Mouse (Mus musculus): ENCODE results near the gene Cadm4. TPM values are rescaled to one million over a fixed set of nuclear protein-coding genes. Genes with fewer than 3 reads are reported as not detected.

The Cadm4 gene
- polyA plus RNA-seq (2015; fragmentation: Nextera tagmentation; extraction: Ambion mirVana): 0.71 and 0.83 TPM in 2 replicates

DNA sequence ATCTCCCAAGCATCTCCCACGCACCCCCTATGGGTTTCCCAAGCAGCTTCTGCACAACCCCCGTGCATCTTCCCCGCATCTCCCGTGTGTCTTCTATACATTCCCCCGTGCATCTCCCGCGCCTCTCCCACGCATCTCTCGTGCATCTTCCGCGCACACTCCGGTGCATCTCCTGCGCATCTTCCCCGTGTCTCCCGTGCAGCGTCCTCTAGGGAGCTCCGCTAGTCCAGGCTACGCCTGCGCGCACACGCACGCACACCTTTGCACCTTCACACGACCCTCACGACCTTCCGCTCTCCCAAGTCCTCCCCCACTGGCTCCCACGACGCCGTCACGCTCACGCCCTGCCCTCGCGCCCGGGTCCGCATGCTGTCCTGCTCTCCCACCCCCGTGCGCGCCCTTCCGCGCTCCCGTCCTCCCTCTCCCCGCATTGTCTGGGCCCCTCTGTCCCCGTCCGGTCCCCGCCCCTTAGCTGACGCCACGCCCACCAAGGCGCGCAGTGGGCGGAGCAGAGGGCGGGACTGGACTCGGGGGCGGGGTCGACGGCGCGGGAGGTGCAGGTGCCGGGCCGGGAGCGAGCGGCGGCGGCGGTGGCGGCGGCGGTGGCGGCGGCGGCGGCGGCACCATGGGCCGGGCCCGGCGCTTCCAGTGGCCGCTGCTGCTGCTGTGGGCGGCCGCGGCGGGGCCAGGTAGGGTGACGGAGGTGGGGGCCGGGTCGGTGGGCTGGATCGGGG is at the start of gene Cadm4:
Cadm4 (plus strand) TSS at position 550 of the 734 bp plus-strand sequence.
- DNase-seq (ENCODE audit: low spot score): peak; percentile 91

DNA sequence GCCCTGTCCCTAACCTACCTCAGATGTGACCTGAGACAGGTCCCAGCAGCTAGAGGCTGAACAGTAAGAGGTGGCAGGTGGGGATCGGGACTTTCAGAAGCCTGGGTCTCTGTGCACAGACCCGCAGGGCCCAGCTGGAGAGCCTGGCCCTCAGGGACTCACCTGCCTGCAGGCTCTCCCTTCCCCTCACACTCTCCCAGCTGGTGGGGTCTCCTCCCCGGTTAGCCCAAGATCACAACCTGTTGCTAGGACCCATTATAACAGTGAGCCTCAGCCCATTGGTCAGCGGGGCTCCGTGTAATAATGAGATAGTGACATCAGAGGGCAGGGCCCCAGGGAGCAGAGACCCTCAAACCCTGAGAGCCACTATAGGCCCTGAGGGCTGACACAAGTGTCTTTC is 46.5 kb upstream of the Cadm4 start:
- no peak for DNase-seq (ENCODE audit: low spot score)

DNA sequence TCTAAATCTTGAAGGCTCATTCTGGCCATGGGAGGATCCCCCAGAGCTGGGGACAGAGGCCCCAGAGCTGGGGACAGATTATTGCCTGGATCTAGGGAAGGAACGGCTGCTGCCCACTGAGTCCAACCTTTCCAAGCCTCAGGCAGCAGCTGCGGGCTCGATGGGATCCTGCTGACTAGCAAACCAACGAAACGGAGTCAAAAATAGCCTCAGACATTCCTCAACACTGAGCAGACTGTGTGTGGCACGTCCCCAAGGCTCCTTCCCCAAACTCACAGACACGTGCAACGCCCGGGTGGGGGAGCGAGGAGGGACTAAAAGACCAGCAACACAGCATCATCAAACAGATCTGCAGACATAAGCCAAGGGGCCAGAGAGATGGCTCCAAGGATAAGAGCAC is 43.8 kb upstream of the Cadm4 start:
- DNase-seq (ENCODE audit: low spot score): no peak

GRCm38 (mm10) chr7:24439191-24439590 is 42.6 kb upstream of the Cadm4 start:
- no peak for DNase-seq (ENCODE audit: low spot score)

- DNase-seq (ENCODE audit: low spot score): no peak
These were observed 41.9 kb upstream of the Cadm4 start for GRCm38 (mm10) chr7:24439891-24440290.

- peak; percentile 87 for DNase-seq (ENCODE audit: low spot score)
These were observed 40.0 kb upstream of the Cadm4 start for GRCm38 (mm10) chr7:24441785-24442184.

GRCm38 (mm10) chr7:24442313-24442712 is 39.5 kb upstream of the Cadm4 start:
- DNase-seq (ENCODE audit: low spot score): no peak

DNA sequence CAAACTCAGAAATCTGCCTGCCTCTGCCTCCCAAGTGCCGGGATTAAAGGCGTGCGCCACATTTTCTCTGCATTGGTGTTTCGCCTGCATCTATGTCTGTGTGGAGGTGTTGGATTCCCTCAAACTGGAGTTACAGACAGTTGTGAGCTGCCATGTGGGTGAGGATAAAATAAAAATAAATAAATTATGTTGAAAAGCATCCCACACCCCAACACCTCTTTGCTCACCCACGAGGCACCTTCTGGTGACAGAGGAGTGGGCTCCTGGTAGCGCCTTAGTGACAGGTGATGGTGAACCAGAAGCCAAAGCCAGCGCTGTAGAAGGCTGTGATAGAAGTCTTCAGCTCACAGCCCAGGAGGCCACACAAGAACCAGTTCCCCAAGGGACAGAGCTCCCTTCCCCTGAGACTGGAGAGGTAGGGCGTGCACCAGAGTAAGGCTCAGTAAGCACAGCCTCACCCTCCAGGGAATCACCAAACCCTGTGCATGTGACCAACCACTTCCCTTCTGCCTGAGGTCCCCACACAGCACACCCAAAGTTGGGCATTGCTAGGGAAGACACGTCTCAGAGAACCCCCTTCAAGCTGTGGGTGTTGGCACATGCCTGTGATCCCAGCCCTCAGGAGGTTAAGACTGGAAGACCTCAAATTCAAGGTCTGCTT is 36.4 kb upstream of the Cadm4 start:
- no peak for DNase-seq (ENCODE audit: low spot score)

DNA sequence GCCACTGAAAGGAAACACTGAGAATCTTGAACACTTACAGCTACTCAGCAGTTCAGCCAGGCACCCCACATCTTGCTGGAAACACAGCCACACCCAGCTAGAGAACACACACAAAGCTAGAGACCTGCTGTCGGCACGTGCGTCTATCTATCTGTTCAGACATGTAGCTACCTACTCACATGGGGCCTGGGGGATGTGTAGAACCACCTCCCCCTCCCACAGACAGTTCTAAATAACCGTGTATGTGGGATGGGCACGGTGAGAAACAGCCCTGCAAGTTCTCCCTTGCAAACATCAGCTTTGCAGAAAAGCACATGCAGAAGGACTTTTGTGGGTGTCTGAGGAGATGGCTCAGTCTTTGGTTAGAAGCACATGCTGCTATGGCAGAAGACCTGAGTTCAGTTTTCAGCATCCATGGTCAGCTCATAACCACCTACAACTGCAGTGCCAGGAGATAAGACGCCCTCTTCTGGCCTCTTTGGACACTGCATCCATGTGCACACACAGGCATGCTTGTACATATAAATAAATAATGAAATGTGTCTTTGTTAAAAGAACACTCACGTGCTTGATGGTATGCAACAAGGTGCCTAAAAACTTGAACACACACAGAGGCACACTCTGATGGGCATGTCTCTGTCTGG is 35.0 kb upstream of the Cadm4 start:
- DNase-seq (ENCODE audit: low spot score): no peak

DNA sequence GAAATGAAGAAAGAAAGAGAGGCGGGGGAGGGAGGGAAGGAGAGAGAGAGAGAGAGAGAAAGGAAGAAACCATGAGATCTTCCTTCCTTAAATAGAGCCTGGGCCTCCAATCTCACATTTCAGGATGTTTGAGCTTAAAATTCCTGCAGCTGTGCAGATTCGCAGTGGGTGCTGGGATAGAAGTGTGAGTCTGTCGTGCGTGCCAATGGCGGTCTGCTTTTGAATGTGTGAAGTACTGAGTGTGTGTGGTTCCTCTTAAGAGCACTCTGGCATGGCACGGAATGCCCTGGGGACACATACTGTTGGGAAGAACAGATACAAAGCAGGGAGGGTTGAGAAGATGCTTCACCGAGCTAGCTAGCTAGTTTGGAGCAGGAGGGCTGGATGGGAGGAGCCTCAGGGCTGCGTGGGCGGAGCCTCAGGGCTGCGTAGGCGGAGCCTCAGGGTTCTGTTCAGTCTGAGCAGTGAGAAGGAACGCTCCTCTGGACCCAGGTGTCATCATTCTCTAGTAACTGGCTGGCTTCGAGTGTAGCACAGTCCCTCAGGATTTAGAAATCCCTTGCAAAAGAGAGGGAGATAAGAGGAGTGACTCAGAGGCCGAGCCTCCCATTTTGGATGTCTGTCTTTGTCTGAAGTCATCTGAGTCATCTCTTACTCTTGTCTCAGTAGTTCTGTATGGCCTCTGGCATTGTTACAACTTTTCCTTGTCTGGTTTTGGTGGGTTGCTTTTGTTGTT is 32.9 kb upstream of the Cadm4 start:
- DNase-seq (ENCODE audit: low spot score): no peak

- peak; percentile 64 for DNase-seq (ENCODE audit: low spot score)
These were observed 31.2 kb upstream of the Cadm4 start for GRCm38 (mm10) chr7:24450585-24451017.

DNA sequence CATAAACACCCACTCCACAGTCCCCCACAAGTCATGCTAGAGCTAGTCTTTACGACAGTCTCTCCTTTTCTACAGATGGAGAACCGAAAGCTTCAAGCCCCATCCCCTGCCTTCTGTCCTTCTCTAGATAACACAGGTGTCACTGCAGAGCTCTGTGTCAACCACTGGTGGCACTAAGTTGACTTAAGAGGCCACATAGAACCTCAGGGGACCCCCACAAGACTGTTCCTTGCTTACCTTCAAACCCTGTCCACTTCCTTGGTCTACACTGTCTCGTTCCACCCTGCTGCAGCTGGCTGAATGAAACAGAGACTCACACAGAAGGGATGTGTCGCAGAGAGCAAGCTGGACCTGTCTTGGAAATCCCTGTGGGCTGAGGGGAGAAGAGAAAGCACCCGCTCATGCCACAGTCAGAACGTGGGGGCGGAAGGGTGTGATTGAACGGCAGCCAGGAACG is 29.9 kb upstream of the Cadm4 start, which contains the start of gene Irgc1:
Irgc1 (minus strand) TSS at position 443 of the 457 bp plus-strand sequence.
- peak; percentile 55 for DNase-seq (ENCODE audit: low spot score)

- DNase-seq (ENCODE audit: low spot score): no peak
These were observed 27.6 kb upstream of the Cadm4 start for GRCm38 (mm10) chr7:24454199-24454598.

- no peak for DNase-seq (ENCODE audit: low spot score)
These were observed 26.1 kb upstream of the Cadm4 start for GRCm38 (mm10) chr7:24455726-24456125.

DNA sequence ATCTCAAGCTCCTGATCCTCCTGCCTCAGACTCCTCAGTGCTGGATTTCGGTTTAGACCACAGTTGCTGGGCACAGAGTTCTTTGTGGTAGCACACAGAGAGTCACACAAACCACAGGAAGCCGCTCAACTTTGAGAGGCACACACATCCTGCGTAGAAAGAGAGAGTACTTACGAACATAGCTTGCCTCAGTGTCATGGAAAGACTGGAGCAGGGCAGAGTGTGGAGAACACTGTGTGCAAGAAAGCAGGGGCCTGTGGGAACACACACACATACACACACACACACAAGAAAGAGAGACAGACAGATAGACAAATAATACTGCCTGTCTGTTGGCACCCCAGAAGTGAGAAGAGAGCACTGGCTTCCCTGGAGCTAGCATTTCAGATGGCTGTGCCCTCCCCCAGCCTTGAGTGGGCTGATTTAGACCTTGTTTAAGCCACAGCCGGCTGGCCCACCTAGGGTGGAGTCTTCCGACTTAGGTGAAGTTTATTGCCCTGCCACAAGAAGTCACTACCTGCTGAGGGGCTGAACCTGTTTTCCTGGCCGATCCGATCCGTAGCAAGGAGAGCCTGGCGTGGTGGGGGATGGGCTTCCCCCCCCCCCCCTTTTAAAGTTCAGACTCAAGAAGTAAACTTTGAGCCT is 24.0 kb upstream of the Cadm4 start:
- DNase-seq (ENCODE audit: low spot score): peak; percentile 92

- DNase-seq (ENCODE audit: low spot score): no peak
These were observed 22.4 kb upstream of the Cadm4 start for GRCm38 (mm10) chr7:24459440-24459839.

DNA sequence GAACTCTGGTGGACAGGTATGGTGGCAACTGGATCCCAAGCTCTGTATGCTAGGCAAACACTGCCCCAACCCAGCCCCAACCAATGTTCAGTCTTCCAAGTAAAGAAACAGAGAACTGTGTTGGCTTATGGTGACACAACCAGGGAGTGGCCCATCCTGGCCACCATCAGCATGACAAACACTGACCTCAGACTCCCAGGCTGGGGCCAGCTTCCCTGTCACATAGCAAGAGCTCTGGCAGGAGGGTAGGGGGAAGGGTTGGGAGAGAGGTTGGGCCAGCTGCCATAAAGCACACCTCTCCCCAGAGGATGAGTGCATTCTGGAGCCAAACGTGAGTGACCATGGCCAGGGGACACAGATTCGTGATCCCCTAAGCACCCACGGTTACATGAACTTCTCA is 22.0 kb upstream of the Cadm4 start:
- no peak for DNase-seq (ENCODE audit: low spot score)

- DNase-seq (ENCODE audit: low spot score): no peak
These were observed 20.3 kb upstream of the Cadm4 start for GRCm38 (mm10) chr7:24461376-24462051.

DNA sequence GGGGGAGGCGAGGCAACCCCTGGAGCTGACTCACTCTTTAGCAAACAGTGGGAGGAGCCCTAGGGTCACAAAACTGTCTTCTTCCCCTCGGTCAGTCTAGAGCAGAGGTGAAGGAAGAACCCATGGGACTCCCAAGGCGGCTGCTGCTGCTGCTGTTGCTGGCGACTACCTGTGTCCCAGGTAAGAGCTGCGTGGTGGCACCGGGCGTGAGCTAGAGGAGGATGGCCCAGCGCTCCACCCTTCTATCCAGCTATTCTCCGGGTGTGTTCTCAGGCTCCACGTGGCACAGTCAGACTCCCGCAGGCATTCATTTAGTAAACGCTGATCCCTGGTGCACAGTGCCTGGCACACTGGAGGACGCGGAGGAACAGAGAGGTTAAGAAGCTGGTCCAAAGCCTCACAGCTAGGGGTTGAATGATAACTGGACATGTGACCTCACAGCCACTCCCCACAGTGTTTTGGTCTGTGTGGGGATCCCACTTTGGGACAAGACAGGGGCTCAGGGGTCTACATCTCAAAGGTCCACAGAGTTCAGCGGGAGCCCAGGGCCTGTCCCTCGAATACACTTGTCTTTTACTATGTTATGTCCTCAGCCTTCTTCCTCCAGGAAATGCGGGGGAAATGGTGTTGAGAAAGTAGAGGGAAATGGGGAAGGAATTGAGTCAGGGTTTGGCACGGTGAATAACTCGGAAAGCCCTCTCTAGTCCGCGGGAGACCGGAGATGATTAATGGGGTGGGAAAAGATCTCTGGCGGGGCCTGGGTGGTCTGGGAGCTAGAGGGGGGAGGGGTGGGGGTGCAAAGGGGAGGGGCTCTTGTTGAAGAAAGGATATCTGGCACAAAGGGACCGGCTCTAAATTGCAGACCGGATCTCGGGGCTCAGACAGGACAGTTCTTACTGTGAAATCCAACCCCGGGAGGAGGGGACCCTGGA is 19.2 kb upstream of the Cadm4 start, which contains the start of gene Plaur:
Plaur (plus strand) TSS at position 97 of the 932 bp plus-strand sequence.
- DNase-seq (ENCODE audit: low spot score): no peak
